Mouse (Mus musculus): ENCODE data around the gene Oard1.

Oard1 gene

GRCm38 (mm10) chr17:48408526-48409291, 1.1 kb upstream of the Oard1 start:
- peak; percentile 73 to 86 for DNase-seq

- no peak for DNase-seq
Observed at GRCm38 (mm10) chr17:48410299-48410785, 528 bp downstream of the Oard1 start.

- DNase-seq = no peak
Observed at GRCm38 (mm10) chr17:48411241-48411640, 1.4 kb downstream of the Oard1 start.

- peak; percentile 37 to 53 for DNase-seq
Observed at GRCm38 (mm10) chr17:48416011-48416410, 6.2 kb downstream of the Oard1 start.

GRCm38 (mm10) chr17:48416425-48417195, 6.8 kb downstream of the Oard1 start:
- DNase-seq = peak; percentile 69 to 87

GRCm38 (mm10) chr17:48417521-48417920, 7.7 kb downstream of the Oard1 start:
- DNase-seq = no peak

- DNase-seq = peak; percentile 65 to 70
Observed at GRCm38 (mm10) chr17:48418174-48418573, 8.4 kb downstream of the Oard1 start.

GRCm38 (mm10) chr17:48418781-48419180, 9.0 kb downstream of the Oard1 start:
- no peak for DNase-seq

GRCm38 (mm10) chr17:48419571-48419970, 9.8 kb downstream of the Oard1 start:
- no peak for DNase-seq

- peak; percentile 62 to 67 for DNase-seq
Observed at GRCm38 (mm10) chr17:48424237-48424636, 14.4 kb downstream of the Oard1 start.

GRCm38 (mm10) chr17:48425823-48426612, 16.2 kb downstream of the Oard1 start:
- DNase-seq = no peak

GRCm38 (mm10) chr17:48426991-48427750, 17.4 kb downstream of the Oard1 start:
- no peak for DNase-seq

GRCm38 (mm10) chr17:48427852-48428530, 18.2 kb downstream of the Oard1 start:
- no peak for DNase-seq

- no peak for DNase-seq
Observed at GRCm38 (mm10) chr17:48430394-48430793, 20.6 kb downstream of the Oard1 start.

GRCm38 (mm10) chr17:48431054-48431453, 21.2 kb downstream of the Oard1 start:
- DNase-seq = no peak

- no peak for DNase-seq
Observed at GRCm38 (mm10) chr17:48432158-48432980, 22.6 kb downstream of the Oard1 start, which contains the start of gene Apobec2. Gene Apobec2 (minus strand): TSS chr17:48432930.

- no peak for DNase-seq
Observed at GRCm38 (mm10) chr17:48433006-48433655, 23.3 kb downstream of the Oard1 start.

GRCm38 (mm10) chr17:48433689-48434330, 24.0 kb downstream of the Oard1 start:
- DNase-seq = no peak

- DNase-seq = no peak
Observed at GRCm38 (mm10) chr17:48434479-48434878, 24.7 kb downstream of the Oard1 start.
